Mouse (Mus musculus): ENCODE results near the gene Serinc5. TPM values are rescaled to one million over a fixed set of nuclear protein-coding genes. Genes with fewer than 3 reads are reported as not detected.

The Serinc5 gene
- polyA plus RNA-seq, 1 experiment from 2014 or later, result 10.6 TPM

DNA sequence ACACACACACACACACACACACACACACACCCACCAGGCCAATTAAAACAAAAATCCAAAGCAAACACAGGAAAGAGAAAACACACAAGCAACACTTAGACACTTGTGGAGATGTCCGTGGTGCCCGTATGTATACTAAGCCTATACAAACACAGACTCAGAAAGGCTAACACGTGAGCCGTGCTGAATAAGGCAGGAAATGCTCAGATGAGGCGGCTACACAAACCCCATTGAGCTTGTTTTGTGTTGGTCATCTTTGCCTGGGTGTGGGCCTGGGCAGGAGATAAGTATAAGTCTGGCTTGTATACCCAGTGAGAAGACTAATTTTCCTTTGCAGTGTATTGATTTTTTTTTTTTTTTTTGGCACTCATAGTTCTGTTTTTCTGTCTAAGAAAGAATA is 91.1 kb downstream of the Serinc5 start:
- Histone ChIP-seq H3K27me3 (ENCODE audit: insufficient read depth, poor library complexity, severe bottlenecking) (peaks cover 73% of the 10 kb centered on the region), H3K4me1 (replicated peaks) (peaks cover 40% of the 10 kb centered on the region), H3K27ac (no peak overlapping the region), H3K9me3 (no peaks in the 10 kb centered on the region), H3K4me3 (no peak overlapping the region), H3K36me3 (peaks cover 10% of the 10 kb centered on the region; the same call in 1 of the 2 replicates)
- peak; percentile 2 for DNase-seq (ENCODE audit: low spot score)
- 80% methylated on average over 5 of the region's 5 CpGs for WGBS

DNA sequence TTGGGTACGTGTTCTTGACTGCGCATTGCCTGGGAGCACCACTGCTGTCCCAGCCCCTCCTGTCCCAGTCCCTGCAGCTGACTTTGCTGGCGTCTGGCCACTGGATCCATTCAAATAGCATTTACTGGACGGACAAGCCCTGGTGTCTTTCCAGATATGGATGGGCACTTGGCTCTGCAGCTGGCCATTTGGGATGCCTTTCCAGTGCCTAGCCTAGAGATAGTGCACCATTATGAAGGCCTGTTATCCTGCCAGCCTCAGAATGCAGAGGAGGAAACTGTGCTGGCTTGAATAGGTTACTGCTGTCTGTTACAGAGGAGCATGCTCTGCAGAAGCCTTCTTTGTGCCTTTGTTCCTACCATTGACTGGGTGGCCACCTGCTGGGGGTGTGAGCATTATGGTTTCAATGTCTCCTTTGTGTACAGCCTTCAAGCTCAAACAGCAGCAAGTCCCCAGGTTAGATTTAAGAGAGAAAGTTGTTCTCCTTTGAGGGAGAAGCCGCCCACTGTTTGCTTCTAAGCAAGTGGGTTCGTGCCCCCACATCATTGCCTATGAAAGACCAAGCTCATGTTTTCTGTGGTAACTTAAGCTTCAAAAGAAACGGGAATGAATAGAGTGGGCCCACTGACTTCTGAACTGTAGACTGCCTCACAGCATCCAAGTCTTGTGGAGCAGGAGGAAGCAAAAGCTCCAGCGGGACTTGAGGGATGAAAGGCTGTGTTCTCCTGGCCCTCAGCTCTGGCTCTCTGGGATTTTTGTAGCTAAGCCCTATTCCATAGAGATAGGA is 92.5 kb downstream of the Serinc5 start:
- Histone ChIP-seq H3K27me3 (ENCODE audit: insufficient read depth, poor library complexity, severe bottlenecking) (peaks cover 72% of the 10 kb centered on the region), H3K4me1 (replicated peaks) (peaks cover 46% of the 10 kb centered on the region), H3K4me3 (no peak overlapping the region), H3K9me3 (no peaks in the 10 kb centered on the region), H3K27ac (peak overlapping the region; percentile 80), H3K36me3 (peaks cover 16% of the 10 kb centered on the region; the same call in 1 of the 2 replicates)
- WGBS, result 30% methylated on average over 8 of the region's 8 CpGs
- DNase-seq (ENCODE audit: low spot score), result peak; percentile 78

DNA sequence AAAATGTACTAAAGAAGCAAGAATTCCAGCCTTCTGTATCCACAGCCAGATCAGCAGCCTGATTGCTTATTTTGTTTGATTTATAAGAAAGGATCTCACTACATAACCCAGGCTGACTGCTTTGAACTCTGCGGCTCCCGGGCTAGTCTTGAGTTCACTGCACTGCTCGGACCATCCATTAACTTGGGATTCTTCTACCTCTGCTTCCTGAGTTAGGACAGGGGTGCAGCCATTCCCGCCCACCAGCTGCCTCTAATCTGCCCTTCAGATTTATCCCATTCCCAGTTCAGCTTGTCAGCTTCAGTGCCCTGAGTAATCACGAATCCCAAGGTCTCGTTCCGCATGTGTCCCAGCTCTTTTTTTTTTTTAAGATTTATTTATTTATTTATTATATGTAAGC is 93.3 kb downstream of the Serinc5 start:
- Histone ChIP-seq H3K27me3 (ENCODE audit: insufficient read depth, poor library complexity, severe bottlenecking) (peaks cover 76% of the 10 kb centered on the region), H3K36me3 (peaks cover 18% of the 10 kb centered on the region; the same call in 1 of the 2 replicates), H3K27ac (peak overlapping the region; percentile 70), H3K4me3 (no peak overlapping the region), H3K9me3 (no peaks in the 10 kb centered on the region), H3K4me1 (replicated peaks) (peaks cover 46% of the 10 kb centered on the region)
- DNase-seq (ENCODE audit: low spot score), result peak; percentile 8
- 53% methylated on average over 7 of the region's 7 CpGs for WGBS

GRCm38 (mm10) chr13:92705016-92705535 is 94.2 kb downstream of the Serinc5 start:
- peaks cover 50% of the 10 kb centered on the region for H3K4me1 ChIP-seq (replicated peaks)
- 95% methylated on average over 7 of the region's 7 CpGs for WGBS
- H3K4me3 ChIP-seq, result no peak overlapping the region
- H3K27me3 ChIP-seq (ENCODE audit: insufficient read depth, poor library complexity, severe bottlenecking), result peaks cover 76% of the 10 kb centered on the region
- H3K9me3 ChIP-seq, result no peaks in the 10 kb centered on the region
- DNase-seq (ENCODE audit: low spot score), result no peak
- H3K27ac ChIP-seq, result peak overlapping the region; percentile 50; the same call in 1 of the 2 replicates
- H3K36me3 ChIP-seq, result peaks cover 18% of the 10 kb centered on the region; the same call in 1 of the 2 replicates

DNA sequence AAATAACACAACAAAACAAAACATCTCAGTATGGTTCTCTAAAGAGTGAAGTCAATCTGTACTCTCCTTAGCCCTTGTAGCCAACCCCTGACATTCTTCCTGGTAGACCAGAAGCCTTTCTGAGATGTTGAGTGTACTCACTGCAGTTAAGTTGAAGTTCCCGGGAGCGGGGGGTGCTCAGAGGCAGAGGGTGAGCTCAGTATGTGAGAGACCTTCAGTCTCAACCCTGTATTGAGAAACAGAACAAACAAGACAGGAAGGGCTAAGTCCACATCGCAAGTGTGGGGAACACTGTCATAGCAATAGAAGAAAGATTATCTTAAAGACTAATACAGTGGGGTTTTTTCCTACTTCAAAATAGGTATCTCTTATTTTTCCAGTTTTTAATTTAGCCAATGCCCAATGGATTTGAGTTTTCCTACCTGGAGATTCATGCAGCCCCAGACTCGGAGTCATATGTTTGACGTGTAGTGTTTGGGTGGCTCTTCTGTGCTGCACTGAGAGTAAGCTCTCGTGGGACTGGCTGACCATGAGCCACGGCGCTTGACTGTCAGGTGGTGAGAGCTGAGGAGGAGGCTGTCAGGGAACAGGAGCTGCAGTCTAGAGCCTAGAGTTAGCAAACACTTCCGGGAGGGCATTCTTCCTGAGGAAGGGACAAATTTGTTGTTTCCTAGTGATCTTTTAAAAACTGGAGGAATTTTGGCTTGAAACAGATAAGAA is 95.6 kb downstream of the Serinc5 start:
- Histone ChIP-seq H3K4me3 (no peak overlapping the region), H3K9me3 (no peaks in the 10 kb centered on the region), H3K4me1 (replicated peaks) (peaks cover 50% of the 10 kb centered on the region), H3K36me3 (peaks cover 16% of the 10 kb centered on the region; the same call in 1 of the 2 replicates), H3K27me3 (ENCODE audit: insufficient read depth, poor library complexity, severe bottlenecking) (peaks cover 65% of the 10 kb centered on the region), H3K27ac (no peak overlapping the region)
- WGBS, result 90% methylated on average over 9 of the region's 9 CpGs
- no peak for DNase-seq (ENCODE audit: low spot score)

GRCm38 (mm10) chr13:92707941-92708340 is 97.0 kb downstream of the Serinc5 start:
- DNase-seq (ENCODE audit: low spot score), result no peak
- Histone ChIP-seq H3K4me1 (replicated peaks) (peaks cover 44% of the 10 kb centered on the region), H3K9me3 (no peaks in the 10 kb centered on the region), H3K27ac (no peak overlapping the region; the same call in 1 of the 2 replicates), H3K27me3 (ENCODE audit: insufficient read depth, poor library complexity, severe bottlenecking) (peaks cover 52% of the 10 kb centered on the region), H3K4me3 (no peak overlapping the region), H3K36me3 (peaks cover 15% of the 10 kb centered on the region; the same call in 1 of the 2 replicates)
- 62% methylated on average over 2 of the region's 2 CpGs for WGBS

DNA sequence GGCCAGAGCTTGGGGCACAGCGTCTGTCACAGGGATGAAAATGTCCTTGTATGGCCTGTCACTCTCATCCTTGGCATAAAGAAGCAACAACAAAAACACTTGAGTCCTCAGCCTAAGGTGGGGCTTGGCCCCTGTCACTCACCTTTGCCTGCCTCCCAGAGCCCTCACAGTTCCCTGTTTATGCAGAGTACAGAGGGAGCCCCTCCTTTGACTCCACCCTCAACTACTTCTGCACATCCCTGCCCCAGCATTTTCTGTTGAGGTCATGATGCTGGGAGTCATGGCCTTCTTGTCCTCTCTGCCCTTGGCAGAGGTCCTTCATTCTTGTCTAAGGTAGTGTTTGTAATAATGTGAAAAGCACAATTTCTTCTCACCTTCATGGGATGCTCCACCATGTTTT is 97.6 kb downstream of the Serinc5 start:
- H3K4me1 ChIP-seq (replicated peaks), result peaks cover 39% of the 10 kb centered on the region
- peaks cover 52% of the 10 kb centered on the region for H3K27me3 ChIP-seq (ENCODE audit: insufficient read depth, poor library complexity, severe bottlenecking)
- no peak for DNase-seq (ENCODE audit: low spot score)
- H3K9me3 ChIP-seq, result no peaks in the 10 kb centered on the region
- WGBS, result 45% methylated on average over 1 of the region's 1 CpGs
- no peak overlapping the region for H3K4me3 ChIP-seq
- no peak overlapping the region for H3K27ac ChIP-seq
- peaks cover 15% of the 10 kb centered on the region; the same call in 1 of the 2 replicates for H3K36me3 ChIP-seq

- Histone ChIP-seq H3K36me3 (peaks cover 15% of the 10 kb centered on the region; the same call in 1 of the 2 replicates), H3K4me3 (no peak overlapping the region), H3K27ac (peak overlapping the region; percentile 56; the same call in 1 of the 2 replicates), H3K4me1 (replicated peaks) (peaks cover 29% of the 10 kb centered on the region), H3K9me3 (no peaks in the 10 kb centered on the region), H3K27me3 (ENCODE audit: insufficient read depth, poor library complexity, severe bottlenecking) (peaks cover 52% of the 10 kb centered on the region)
- WGBS, result 9% methylated on average over 3 of the region's 3 CpGs
- DNase-seq (ENCODE audit: low spot score), result no peak
Measured at GRCm38 (mm10) chr13:92709535-92709934, 98.6 kb downstream of the Serinc5 start.

DNA sequence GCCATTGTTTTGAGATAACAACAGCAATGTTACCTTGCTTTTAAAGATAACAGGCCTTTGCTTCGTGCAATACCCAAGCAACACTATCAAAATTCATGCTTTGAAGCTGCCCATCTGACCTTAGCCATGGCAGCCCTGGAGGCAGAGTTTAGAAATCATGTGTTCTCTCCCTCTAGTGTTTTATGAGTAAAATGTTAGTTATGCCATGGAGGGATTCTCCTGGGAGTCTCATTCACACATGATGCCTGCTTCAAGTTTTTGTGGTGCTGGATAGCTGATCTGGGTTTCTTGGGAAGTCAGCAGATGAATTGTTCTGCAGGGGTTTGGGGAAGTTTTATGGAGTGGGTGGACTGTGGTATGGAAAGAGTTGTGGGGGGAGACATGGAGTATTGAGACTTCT is 99.5 kb downstream of the Serinc5 start:
- peaks cover 44% of the 10 kb centered on the region for H3K27me3 ChIP-seq (ENCODE audit: insufficient read depth, poor library complexity, severe bottlenecking)
- peaks cover 22% of the 10 kb centered on the region for H3K4me1 ChIP-seq (replicated peaks)
- H3K9me3 ChIP-seq, result no peaks in the 10 kb centered on the region
- no peak for DNase-seq (ENCODE audit: low spot score)
- H3K36me3 ChIP-seq, result peaks cover 15% of the 10 kb centered on the region; the same call in 1 of the 2 replicates
- H3K27ac ChIP-seq, result no peak overlapping the region
- WGBS, result 72% methylated on average over 1 of the region's 1 CpGs
- no peak overlapping the region for H3K4me3 ChIP-seq

DNA sequence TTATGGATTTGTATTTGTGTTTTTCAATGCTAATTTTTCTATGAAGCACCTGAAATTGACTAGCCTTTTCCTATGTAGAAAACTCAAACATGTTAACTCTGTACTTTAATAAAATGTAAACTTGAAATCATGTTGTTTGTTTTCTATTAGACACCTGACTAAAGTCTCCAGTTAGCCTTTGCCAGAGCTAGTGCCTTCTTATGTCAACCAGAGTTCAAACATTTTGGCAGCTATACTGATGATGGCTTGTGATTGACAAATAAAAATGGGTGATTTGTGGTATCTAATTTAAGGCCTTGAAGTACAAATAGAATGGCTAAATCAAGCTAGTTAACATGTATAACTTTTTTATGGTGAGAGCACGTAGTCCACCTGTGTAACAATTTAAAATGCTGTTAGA is 100.9 kb downstream of the Serinc5 start:
- peaks cover 22% of the 10 kb centered on the region for H3K4me1 ChIP-seq (replicated peaks)
- H3K9me3 ChIP-seq, result no peaks in the 10 kb centered on the region
- 94% methylated on average over 1 of the region's 1 CpGs for WGBS
- H3K4me3 ChIP-seq, result no peak overlapping the region
- H3K27me3 ChIP-seq (ENCODE audit: insufficient read depth, poor library complexity, severe bottlenecking), result peaks cover 30% of the 10 kb centered on the region
- 0 out of 2 replicates have a peak, but pooled peaks cover 7% of the 10 kb centered on the region for H3K36me3 ChIP-seq
- no peak overlapping the region for H3K27ac ChIP-seq
- DNase-seq (ENCODE audit: low spot score), result no peak

DNA sequence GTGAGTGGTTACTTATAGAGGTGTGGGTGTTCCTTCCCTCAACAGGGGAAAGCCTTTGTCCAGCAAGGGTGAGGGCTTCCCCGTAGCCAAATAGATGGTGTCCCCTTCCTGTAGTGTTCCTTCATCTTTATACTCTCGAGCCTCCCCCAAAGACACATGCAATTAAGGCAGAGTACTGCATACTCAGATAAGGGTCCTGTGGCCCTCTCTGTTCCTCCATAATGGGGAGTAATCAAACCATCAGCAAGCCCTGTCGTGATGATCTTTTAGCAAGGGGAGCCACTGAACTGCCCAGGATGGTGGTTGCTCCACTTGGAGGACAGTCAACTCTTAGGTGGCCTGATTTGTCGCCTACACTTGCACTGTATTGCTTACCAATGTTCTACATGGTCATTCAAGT is 101.7 kb downstream of the Serinc5 start:
- 92% methylated on average over 4 of the region's 4 CpGs for WGBS
- Histone ChIP-seq H3K36me3 (0 out of 2 replicates have a peak, but pooled peaks cover 7% of the 10 kb centered on the region), H3K4me1 (replicated peaks) (peaks cover 22% of the 10 kb centered on the region), H3K27me3 (ENCODE audit: insufficient read depth, poor library complexity, severe bottlenecking) (peaks cover 22% of the 10 kb centered on the region), H3K27ac (no peak overlapping the region), H3K4me3 (no peak overlapping the region), H3K9me3 (no peaks in the 10 kb centered on the region)
- DNase-seq (ENCODE audit: low spot score), result no peak

DNA sequence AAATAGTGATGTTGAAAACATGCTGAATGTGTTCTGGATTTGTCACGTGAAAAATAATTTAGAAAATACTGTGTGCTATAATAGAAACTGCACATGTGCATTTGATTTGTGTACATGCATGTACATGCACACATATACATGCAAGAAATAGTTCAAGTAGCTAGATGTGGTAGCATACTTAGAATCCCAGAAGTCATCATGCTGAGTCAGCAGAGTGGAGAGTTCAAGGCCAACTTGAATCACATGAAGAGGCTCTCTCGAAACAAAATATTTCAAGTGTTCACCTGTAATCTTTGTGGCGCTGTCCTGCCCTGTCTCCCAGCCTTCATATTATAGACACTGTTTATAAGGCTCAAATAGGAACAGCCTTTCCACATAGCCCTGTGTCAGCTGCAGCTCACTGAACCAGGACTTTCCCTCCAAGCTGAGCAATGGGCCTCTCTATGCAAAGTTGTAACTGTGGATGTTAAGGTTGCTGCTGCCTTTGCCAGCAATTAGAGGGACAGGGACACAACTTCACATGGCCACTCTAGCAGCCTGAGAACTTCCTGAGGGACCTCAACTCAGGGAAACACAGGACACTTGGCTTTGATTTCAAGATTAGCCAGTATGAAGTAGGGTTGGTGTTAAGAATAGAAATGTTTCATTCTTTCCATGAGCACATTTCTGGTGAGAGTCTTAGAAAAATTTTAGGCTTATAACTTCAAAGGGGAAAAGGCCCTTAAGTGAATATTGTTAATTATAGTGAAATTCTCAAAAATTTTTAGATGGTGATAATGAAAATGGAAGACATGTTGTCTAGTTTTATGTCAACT is 107.2 kb downstream of the Serinc5 start:
- 99% methylated on average over 3 of the region's 3 CpGs for WGBS

More for the DNA sequence above, 107.2 kb downstream of the Serinc5 start:
- Histone ChIP-seq H3K36me3 (no peaks in the 10 kb centered on the region), H3K9me3 (no peaks in the 10 kb centered on the region), H3K4me3 (no peak overlapping the region), H3K4me1 (replicated peaks) (no peaks in the 10 kb centered on the region), H3K27me3 (ENCODE audit: insufficient read depth, poor library complexity, severe bottlenecking) (no peaks in the 10 kb centered on the region), H3K27ac (no peak overlapping the region)
- DNase-seq (ENCODE audit: low spot score), result peak; percentile 1

All from hindbrain, embryonic 10.5 days (tissue).